Mouse (Mus musculus): Measurements from ENCODE around the gene Nipal3.

DNA sequence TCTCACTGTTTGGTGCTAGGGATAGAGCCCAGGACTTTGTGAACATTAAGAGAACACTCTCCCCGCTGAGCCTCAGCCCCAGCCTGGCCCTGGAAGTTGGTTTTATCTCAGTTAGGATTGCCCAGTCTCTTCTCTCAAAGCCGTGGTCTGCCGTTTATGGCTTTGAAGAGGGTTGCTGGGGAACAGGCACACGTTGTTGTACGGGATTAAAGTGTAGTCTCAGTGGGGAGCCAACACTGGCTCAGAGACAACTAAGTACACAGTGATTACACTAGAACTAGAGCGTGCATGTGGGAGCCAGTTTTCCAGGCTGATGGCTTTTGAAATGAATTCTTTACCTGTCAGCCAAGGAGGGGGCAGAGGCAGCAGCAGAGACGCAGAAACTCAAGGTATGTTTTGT, 93.0 kb downstream of the Nipal3 start:
- TF ChIP-seq CTCF (conservative IDR thresholded peaks at IDR 0.05 in 1 of 2, IDR thresholded peaks at IDR 0.05 in 1 of 2; ENCODE audit: low read depth in 2 of 2, low read length in 2 of 2), result no peak
- TF ChIP-seq POLR2A (IDR thresholded peaks at IDR 0.05; ENCODE audit: low read depth, low read length), result no peak
- no peak for TF ChIP-seq MEF2A (IDR thresholded peaks at IDR 0.05; ENCODE audit: borderline replicate concordance, low read depth, low read length)
- no peak for TF ChIP-seq ELF1 (IDR thresholded peaks at IDR 0.05; ENCODE audit: low read depth, low read length)
- TF ChIP-seq JUN (IDR thresholded peaks at IDR 0.05; ENCODE audit: insufficient read depth, low read depth, low read length), result no peak
- no peak for TF ChIP-seq UBTF (IDR thresholded peaks at IDR 0.05; ENCODE audit: low read depth, low read length)

All from CH12.LX (cell line).